Mouse (Mus musculus): Measurements from ENCODE around the gene Cpsf3.

- no peak for TF ChIP-seq CTCF (IDR thresholded peaks at IDR 0.05; ENCODE audit: low read depth, low read length)
- no peak for TF ChIP-seq TAL1 (conservative IDR thresholded peaks at IDR 0.05; ENCODE audit: low read depth, low read length)
- TF ChIP-seq GATA1 (IDR thresholded peaks at IDR 0.05; ENCODE audit: borderline replicate concordance, low read length): no peak
- no peak for TF ChIP-seq POLR2AphosphoS5 (IDR thresholded peaks at IDR 0.05; ENCODE audit: insufficient replicate concordance, low read depth, low read length)
Observed at GRCm38 (mm10) chr12:21301324-21301723, 16.1 kb downstream of the Cpsf3 start.

All from G1E (cell line).